Mouse (Mus musculus): ENCODE measurements around the gene Rnf144a. TPM values are rescaled to one million over a fixed set of nuclear protein-coding genes. Genes with fewer than 3 reads are reported as not detected.

Rnf144a gene
- polyA plus RNA-seq, 1 experiment from 2014 or later = 40.2 TPM

DNA sequence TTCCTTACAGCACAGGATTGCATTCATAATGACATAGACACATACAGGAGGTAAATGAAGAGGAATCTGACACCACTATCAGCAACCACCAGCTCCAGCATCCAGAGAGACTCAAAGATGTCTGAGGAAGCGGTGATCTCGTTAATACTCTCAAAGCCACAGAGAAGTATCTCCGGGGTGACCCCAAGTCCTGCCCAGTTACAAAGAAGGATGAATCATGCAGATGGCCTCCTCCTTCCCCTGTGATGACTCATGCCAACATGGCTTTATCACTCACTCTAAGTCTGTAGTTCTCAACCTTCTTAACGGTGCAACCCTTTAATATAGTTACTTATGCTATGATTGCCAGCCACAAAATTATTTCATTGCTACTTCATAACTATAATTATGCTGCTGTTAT, 74.4 kb downstream of the Rnf144a start:
- Histone ChIP-seq H3K9me3 (no peaks in the 10 kb centered on the region), H3K36me3 (peaks cover 2% of the 10 kb centered on the region; the same call in 1 of the 2 replicates), H3K4me1 (no peaks in the 10 kb centered on the region), H3K4me2 (replicated peaks) (no peak overlapping the region), H3K27me3 (no peaks in the 10 kb centered on the region), H3K4me3 (no peak overlapping the region), H3K9ac (replicated peaks) (no peak overlapping the region), H3K27ac (replicated peaks) (no peak overlapping the region)
- WGBS = 86% methylated on average over 4 of the region's 4 CpGs
- ATAC-seq (replicated peaks) = no peak

DNA sequence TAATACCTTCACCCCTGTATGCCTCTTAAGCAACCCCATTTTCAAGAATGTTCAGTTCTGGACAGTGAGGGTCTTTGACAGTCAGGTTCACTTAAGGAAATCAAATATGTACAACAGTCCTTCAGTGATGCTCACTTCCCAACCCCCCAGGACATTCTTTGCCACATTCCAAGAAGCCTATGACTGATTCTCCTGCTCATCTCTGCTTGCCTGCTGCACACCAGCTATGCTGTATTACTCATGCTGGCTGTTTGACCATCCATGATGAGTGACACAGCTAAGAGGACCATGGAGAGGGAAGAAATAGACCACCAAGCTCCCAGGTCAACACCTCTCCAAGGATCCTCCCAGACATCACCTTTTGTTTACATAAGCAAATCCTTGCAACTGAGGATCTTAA, 75.2 kb downstream of the Rnf144a start:
- ATAC-seq (replicated peaks) = no peak
- Histone ChIP-seq H3K36me3 (peaks cover 2% of the 10 kb centered on the region; the same call in 1 of the 2 replicates), H3K9ac (replicated peaks) (no peak overlapping the region), H3K4me3 (no peak overlapping the region), H3K27me3 (no peaks in the 10 kb centered on the region), H3K27ac (replicated peaks) (no peak overlapping the region), H3K9me3 (no peaks in the 10 kb centered on the region), H3K4me2 (replicated peaks) (no peak overlapping the region), H3K4me1 (no peaks in the 10 kb centered on the region)

GRCm38 (mm10) chr12:26339181-26339580, 75.9 kb downstream of the Rnf144a start:
- H3K4me2 ChIP-seq (replicated peaks) = no peak overlapping the region
- no peak for ATAC-seq (replicated peaks)
- no peaks in the 10 kb centered on the region for H3K4me1 ChIP-seq
- no peak overlapping the region for H3K9ac ChIP-seq (replicated peaks)
- no peaks in the 10 kb centered on the region for H3K27me3 ChIP-seq
- peaks cover 2% of the 10 kb centered on the region; the same call in 1 of the 2 replicates for H3K36me3 ChIP-seq
- H3K4me3 ChIP-seq = no peak overlapping the region
- WGBS = 94% methylated on average over 8 of the region's 8 CpGs
- H3K9me3 ChIP-seq = no peaks in the 10 kb centered on the region
- no peak overlapping the region for H3K27ac ChIP-seq (replicated peaks)

- no peak for ATAC-seq (replicated peaks)
These were observed 81.4 kb downstream of the Rnf144a start for GRCm38 (mm10) chr12:26333678-26334077.

GRCm38 (mm10) chr12:26331048-26331447, 84.0 kb downstream of the Rnf144a start:
- Histone ChIP-seq H3K36me3 (peaks cover 11% of the 10 kb centered on the region), H3K27me3 (no peaks in the 10 kb centered on the region), H3K4me2 (replicated peaks) (no peak overlapping the region), H3K27ac (replicated peaks) (no peak overlapping the region), H3K9ac (replicated peaks) (no peak overlapping the region), H3K4me1 (peaks cover 5% of the 10 kb centered on the region), H3K9me3 (no peaks in the 10 kb centered on the region), H3K4me3 (no peak overlapping the region)
- WGBS = 71% methylated on average over 3 of the region's 3 CpGs
- ATAC-seq (replicated peaks) = no peak

More at GRCm38 (mm10) chr12:26333678-26334077, 81.4 kb downstream of the Rnf144a start:
- Histone ChIP-seq H3K4me3 (no peak overlapping the region), H3K36me3 (0 out of 2 replicates have a peak, but pooled peaks cover 1% of the 10 kb centered on the region), H3K4me2 (replicated peaks) (no peak overlapping the region), H3K4me1 (peaks cover 5% of the 10 kb centered on the region), H3K27me3 (no peaks in the 10 kb centered on the region), H3K9ac (replicated peaks) (no peak overlapping the region), H3K9me3 (no peaks in the 10 kb centered on the region), H3K27ac (replicated peaks) (0 out of 2 replicates have a peak overlapping the region, but pooled peaks have one; percentile 31)
- 89% methylated on average over 1 of the region's 1 CpGs for WGBS

GRCm38 (mm10) chr12:26329756-26330155, 85.3 kb downstream of the Rnf144a start:
- 90% methylated on average over 5 of the region's 5 CpGs for WGBS

GRCm38 (mm10) chr12:26329031-26329675, 85.9 kb downstream of the Rnf144a start:
- no peak overlapping the region for H3K4me2 ChIP-seq (replicated peaks)
- H3K36me3 ChIP-seq = peaks cover 17% of the 10 kb centered on the region
- ATAC-seq (replicated peaks) = no peak
- no peaks in the 10 kb centered on the region for H3K27me3 ChIP-seq
- H3K27ac ChIP-seq (replicated peaks) = no peak overlapping the region
- H3K4me3 ChIP-seq = no peak overlapping the region
- peaks cover 5% of the 10 kb centered on the region for H3K4me1 ChIP-seq
- 67% methylated on average over 6 of the region's 6 CpGs for WGBS
- no peaks in the 10 kb centered on the region for H3K9me3 ChIP-seq
- H3K9ac ChIP-seq (replicated peaks) = no peak overlapping the region

More at GRCm38 (mm10) chr12:26329756-26330155, 85.3 kb downstream of the Rnf144a start:
- H3K9ac ChIP-seq (replicated peaks) = no peak overlapping the region
- no peaks in the 10 kb centered on the region for H3K27me3 ChIP-seq
- H3K4me2 ChIP-seq (replicated peaks) = no peak overlapping the region
- H3K27ac ChIP-seq (replicated peaks) = no peak overlapping the region
- ATAC-seq (replicated peaks) = no peak
- peaks cover 15% of the 10 kb centered on the region for H3K36me3 ChIP-seq
- peaks cover 5% of the 10 kb centered on the region for H3K4me1 ChIP-seq
- no peaks in the 10 kb centered on the region for H3K9me3 ChIP-seq
- H3K4me3 ChIP-seq = no peak overlapping the region

GRCm38 (mm10) chr12:26323783-26324364, 91.2 kb downstream of the Rnf144a start:
- ATAC-seq (replicated peaks) = no peak
- Histone ChIP-seq H3K36me3 (peaks cover 44% of the 10 kb centered on the region), H3K27ac (replicated peaks) (no peak overlapping the region), H3K9ac (replicated peaks) (no peak overlapping the region), H3K9me3 (no peaks in the 10 kb centered on the region), H3K4me3 (no peak overlapping the region), H3K4me1 (no peaks in the 10 kb centered on the region), H3K27me3 (no peaks in the 10 kb centered on the region), H3K4me2 (replicated peaks) (no peak overlapping the region)
- 79% methylated on average over 5 of the region's 5 CpGs for WGBS

GRCm38 (mm10) chr12:26316261-26316660, 98.8 kb downstream of the Rnf144a start:
- Histone ChIP-seq H3K9me3 (no peaks in the 10 kb centered on the region), H3K4me3 (no peak overlapping the region), H3K27ac (replicated peaks) (no peak overlapping the region), H3K27me3 (no peaks in the 10 kb centered on the region), H3K36me3 (peaks cover 30% of the 10 kb centered on the region), H3K4me1 (no peaks in the 10 kb centered on the region), H3K4me2 (replicated peaks) (no peak overlapping the region), H3K9ac (replicated peaks) (no peak overlapping the region)
- no peak for ATAC-seq (replicated peaks)
- WGBS = 77% methylated on average over 3 of the region's 3 CpGs

DNA sequence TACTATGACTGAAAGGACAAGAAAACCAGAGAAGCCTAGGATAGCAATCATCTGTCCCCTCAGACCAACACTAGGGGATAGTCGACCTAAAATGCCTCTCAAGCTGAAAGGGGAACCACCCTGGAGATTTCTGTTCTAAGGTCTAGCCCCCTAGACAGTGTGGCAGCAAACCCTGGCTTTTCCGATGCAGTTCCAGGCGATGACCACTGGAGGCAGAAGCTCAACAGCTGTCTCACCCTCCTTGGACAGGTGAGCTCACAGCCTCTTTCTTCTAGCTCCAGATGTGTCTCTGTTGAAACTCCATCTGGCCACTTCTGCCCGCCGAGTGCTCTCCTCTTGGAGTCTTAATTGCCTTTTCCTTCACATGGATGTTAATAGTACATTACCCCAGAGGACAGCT, 100.1 kb downstream of the Rnf144a start:
- WGBS = 57% methylated on average over 5 of the region's 5 CpGs
- no peak for ATAC-seq (replicated peaks)

DNA sequence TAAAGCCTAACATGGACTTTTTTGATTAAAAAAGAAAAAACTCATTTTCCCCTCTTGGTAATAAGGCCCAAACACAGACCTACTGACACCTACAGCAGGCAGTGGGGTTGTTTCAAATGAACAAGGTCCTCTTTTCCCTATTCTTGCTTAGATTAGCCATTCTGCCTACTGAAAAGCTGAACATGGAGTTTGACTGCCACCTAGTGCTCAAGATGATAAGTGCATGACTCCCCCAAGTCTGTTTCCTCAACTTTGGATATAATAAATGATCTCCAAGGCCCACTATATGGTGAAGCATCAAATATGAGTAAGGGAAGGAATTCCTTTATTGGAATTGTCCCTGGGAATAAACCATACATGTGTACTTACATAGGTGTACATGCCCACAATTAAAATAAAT, 103.5 kb downstream of the Rnf144a start:
- no peak overlapping the region for H3K27ac ChIP-seq (replicated peaks)
- peaks cover 25% of the 10 kb centered on the region for H3K36me3 ChIP-seq
- no peak overlapping the region for H3K4me2 ChIP-seq (replicated peaks)
- H3K4me1 ChIP-seq = no peaks in the 10 kb centered on the region
- no peaks in the 10 kb centered on the region for H3K27me3 ChIP-seq
- no peaks in the 10 kb centered on the region for H3K9me3 ChIP-seq
- H3K9ac ChIP-seq (replicated peaks) = no peak overlapping the region
- no peak overlapping the region for H3K4me3 ChIP-seq
- ATAC-seq (replicated peaks) = peak; percentile 50; the same call in 1 of the 2 replicates

More for the DNA sequence above, 100.1 kb downstream of the Rnf144a start:
- no peaks in the 10 kb centered on the region for H3K4me1 ChIP-seq
- no peaks in the 10 kb centered on the region for H3K27me3 ChIP-seq
- H3K36me3 ChIP-seq = peaks cover 28% of the 10 kb centered on the region
- H3K9ac ChIP-seq (replicated peaks) = no peak overlapping the region
- H3K4me3 ChIP-seq = no peak overlapping the region
- no peaks in the 10 kb centered on the region for H3K9me3 ChIP-seq
- H3K4me2 ChIP-seq (replicated peaks) = no peak overlapping the region
- H3K27ac ChIP-seq (replicated peaks) = no peak overlapping the region

DNA sequence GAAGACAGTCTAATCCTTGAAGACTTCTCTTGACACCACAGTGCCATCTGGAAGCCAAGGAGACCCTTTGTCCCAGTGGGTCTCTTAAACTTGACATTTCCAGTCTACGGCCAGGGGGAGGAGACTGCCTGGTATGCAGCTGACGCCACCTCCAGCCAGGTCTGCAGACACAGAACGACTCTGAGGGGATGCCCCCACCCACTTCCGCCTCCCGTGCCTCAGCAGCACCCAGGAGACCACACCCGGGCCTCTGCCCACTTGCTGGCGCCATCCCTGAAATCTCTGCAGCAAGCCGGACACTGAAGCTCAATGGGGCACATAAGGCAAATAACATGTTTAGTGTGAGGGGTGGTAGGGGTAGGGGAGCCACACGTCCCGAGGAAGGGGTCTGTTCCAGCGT, 104.8 kb downstream of the Rnf144a start:
- no peaks in the 10 kb centered on the region for H3K4me1 ChIP-seq
- H3K9ac ChIP-seq (replicated peaks) = no peak overlapping the region
- no peak overlapping the region for H3K27ac ChIP-seq (replicated peaks)
- H3K9me3 ChIP-seq = no peaks in the 10 kb centered on the region
- peaks cover 23% of the 10 kb centered on the region for H3K36me3 ChIP-seq
- no peak overlapping the region for H3K4me2 ChIP-seq (replicated peaks)
- no peaks in the 10 kb centered on the region for H3K27me3 ChIP-seq
- no peak overlapping the region for H3K4me3 ChIP-seq
- no peak for ATAC-seq (replicated peaks)
- 92% methylated on average over 11 of the region's 11 CpGs for WGBS

Data from forebrain, embryonic 15.5 days (tissue).